Mouse (Mus musculus): ENCODE results near the gene Gm5416.
"Not testable (repeated sequence)": the region's sequence is repeated elsewhere in the genome, so short reads cannot be mapped to it uniquely, and the experiment has no call there.

The Gm5416 gene

GRCm38 (mm10) chr16:36209967-36210453, at the start of gene Gm5416:
Gm5416 (plus strand) TSS chr16:36210403.
- no peak for DNase-seq (ENCODE audit: extremely low spot score, low read depth, low spot score)

DNA sequence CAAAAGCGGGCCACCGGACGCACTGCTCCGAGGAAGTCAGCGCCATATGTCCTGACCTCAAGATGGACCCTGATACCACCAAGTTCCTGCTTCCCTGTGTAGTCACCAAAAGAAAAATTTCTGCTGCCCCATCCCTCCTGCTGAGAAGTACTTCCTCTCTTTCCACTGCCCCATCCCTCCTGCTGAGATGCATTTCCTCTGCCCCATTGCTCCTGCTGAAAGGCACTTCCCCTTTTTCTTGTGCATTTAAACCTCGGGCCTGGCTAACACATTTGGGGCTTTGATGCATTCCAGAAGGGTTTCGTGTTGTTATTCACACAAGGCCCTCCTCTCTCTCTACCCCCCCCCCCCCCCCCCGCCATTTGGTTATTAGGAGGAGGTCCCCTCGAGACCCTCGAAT, 42.4 kb upstream of the Gm5416 start:
- DNase-seq (ENCODE audit: extremely low spot score, low read depth, low spot score) = not testable (repeated sequence)

- DNase-seq (ENCODE audit: extremely low spot score, low read depth, low spot score) = no peak
These were observed 34.1 kb upstream of the Gm5416 start for GRCm38 (mm10) chr16:36176108-36176507.

GRCm38 (mm10) chr16:36179910-36180309, 30.3 kb upstream of the Gm5416 start:
- DNase-seq (ENCODE audit: extremely low spot score, low read depth, low spot score) = no peak

GRCm38 (mm10) chr16:36183912-36184311, 26.3 kb upstream of the Gm5416 start, which contains the start of gene Gm5483:
Gm5483 (plus strand) TSS chr16:36184212.
- not testable (repeated sequence) for DNase-seq (ENCODE audit: extremely low spot score, low read depth, low spot score)

GRCm38 (mm10) chr16:36199226-36199625, 11.0 kb upstream of the Gm5416 start:
- DNase-seq (ENCODE audit: extremely low spot score, low read depth, low spot score) = no peak

DNA sequence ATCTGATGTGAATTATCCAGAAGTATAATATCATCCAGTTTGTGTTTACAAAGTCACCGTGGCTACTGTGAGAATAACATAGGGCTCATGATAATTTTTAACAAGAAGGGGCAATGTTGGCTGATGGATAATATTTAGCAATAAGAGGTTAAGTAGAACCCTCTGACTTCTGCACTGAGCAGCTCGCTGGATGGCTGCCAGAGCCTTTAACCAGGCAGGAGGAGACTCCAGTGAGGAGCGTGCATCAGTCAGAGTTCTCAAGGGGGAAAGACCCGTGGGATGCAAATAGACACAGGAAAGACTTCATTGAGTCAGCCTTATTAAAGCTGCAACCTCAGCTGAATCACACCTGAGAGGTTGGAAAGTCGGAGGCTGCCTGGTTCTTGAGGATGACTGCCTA, 6.4 kb upstream of the Gm5416 start:
- DNase-seq (ENCODE audit: extremely low spot score, low read depth, low spot score) = no peak

DNA sequence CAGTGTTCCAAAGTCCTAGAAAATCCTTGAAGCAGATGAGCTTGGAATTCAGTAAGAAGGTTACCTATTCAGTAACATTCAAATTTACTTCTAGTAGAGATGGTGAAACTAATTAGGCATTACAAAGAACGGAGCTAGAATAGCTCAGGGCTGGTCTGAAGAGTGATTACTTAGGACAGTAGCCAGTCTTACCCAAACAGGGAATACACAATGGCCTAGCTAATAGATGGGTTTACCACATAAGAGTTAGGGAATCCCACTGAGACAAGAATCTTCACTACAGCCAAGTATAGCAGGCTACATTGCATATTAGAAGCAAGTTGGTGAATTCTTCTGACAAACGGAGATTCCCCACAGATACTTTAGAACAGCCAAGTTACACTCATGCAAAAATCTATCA, 4.5 kb upstream of the Gm5416 start:
- DNase-seq (ENCODE audit: extremely low spot score, low read depth, low spot score) = not testable (repeated sequence)

- not testable (repeated sequence) for DNase-seq (ENCODE audit: extremely low spot score, low read depth, low spot score)
These were observed 11.0 kb downstream of the Gm5416 start, which contains the start of gene 2010005H15Rik for GRCm38 (mm10) chr16:36221168-36221567. 2010005H15Rik (plus strand) TSS chr16:36221468.

DNA sequence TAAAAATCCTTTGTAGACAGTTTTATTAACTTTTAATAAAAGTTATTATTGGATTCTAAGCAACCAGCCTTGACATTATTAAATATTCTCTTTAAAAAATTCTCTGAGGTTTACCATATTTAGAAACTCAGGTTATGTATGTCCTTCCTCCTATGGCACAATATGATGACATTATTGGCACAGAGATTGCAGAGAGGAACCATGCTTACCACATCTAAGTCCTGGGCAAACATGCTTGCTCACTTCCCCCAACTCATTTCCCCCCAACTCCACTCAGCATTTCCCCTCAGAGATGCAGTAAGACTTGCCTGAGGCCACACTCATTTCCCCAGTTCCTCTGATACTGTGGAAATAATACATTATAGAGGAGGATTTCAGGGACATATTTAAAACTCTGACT, 50.4 kb downstream of the Gm5416 start:
- not testable (repeated sequence) for DNase-seq (ENCODE audit: extremely low spot score, low read depth, low spot score)

Data from hindlimb bud, embryonic 11.5 days (tissue).